18 mouse cellular contexts compared by ENCODE assay signal in genomic region chr4:123397049-123397448, GRCm38 (mm10). TPM values are rescaled to one million over a fixed set of nuclear protein-coding genes. Genes with fewer than 3 reads are reported as not detected.
"Had no signal": no experiment of that assay in that cellular context is flagged by ENCODE, and none has a peak within 500 bp of the region (broad histone marks: within the 10 kb centered on the region; RNA-seq: fewer than 3 reads in every experiment).

No protein-coding gene starts in this region.

- H3K27ac ChIP-seq: midbrain, embryonic 10.5 days; midbrain, embryonic 12.5 days; neural tube, embryonic 12.5 days; stomach, embryonic 15.5 days; stomach, postnatal 0 days had no signal

- H3K9me3 ChIP-seq: midbrain, embryonic 10.5 days; midbrain, embryonic 12.5 days; neural tube, embryonic 12.5 days; stomach, embryonic 15.5 days had no signal

- ATAC-seq: midbrain, embryonic 16.5 days had no signal

- H3K4me2 ChIP-seq: lung, embryonic 14.5 days; midbrain, embryonic 12.5 days; neural tube, embryonic 12.5 days; stomach, embryonic 15.5 days had no signal

- H3K4me3 ChIP-seq: midbrain, embryonic 10.5 days; midbrain, embryonic 12.5 days; neural tube, embryonic 12.5 days; stomach, embryonic 15.5 days had no signal

- H3K9ac ChIP-seq: lung, embryonic 14.5 days; midbrain, embryonic 12.5 days; neural tube, embryonic 12.5 days; stomach, embryonic 15.5 days had no signal

- H3K4me1 ChIP-seq: midbrain, embryonic 10.5 days; midbrain, embryonic 12.5 days; neural tube, embryonic 12.5 days; stomach, embryonic 15.5 days had no signal

- H3K27me3 ChIP-seq: midbrain, embryonic 12.5 days; neural tube, embryonic 12.5 days; stomach, embryonic 15.5 days had no signal

- DNase-seq: lung, adult 18-20 months; lung, embryonic 14.5 days; lung, postnatal 10 days; lung, postnatal 4 days; midbrain, embryonic 14.5 days; right cerebral cortex, postnatal 14 days; thymus, adult 2 months; thymus, postnatal 25 days; thymus, postnatal 4 days had no signal

RNA-seq across cellular contexts. Expression of gene Bmp8a, which starts 54.0 kb away (rescaled TPM):
- total RNA-seq: megakaryocyte, adult 5-6 weeks; megakaryocyte-erythroid progenitor cell, adult 5-6 weeks; neutrophil, adult 5-6 weeks had no signal
